In the genomic region with DNA sequence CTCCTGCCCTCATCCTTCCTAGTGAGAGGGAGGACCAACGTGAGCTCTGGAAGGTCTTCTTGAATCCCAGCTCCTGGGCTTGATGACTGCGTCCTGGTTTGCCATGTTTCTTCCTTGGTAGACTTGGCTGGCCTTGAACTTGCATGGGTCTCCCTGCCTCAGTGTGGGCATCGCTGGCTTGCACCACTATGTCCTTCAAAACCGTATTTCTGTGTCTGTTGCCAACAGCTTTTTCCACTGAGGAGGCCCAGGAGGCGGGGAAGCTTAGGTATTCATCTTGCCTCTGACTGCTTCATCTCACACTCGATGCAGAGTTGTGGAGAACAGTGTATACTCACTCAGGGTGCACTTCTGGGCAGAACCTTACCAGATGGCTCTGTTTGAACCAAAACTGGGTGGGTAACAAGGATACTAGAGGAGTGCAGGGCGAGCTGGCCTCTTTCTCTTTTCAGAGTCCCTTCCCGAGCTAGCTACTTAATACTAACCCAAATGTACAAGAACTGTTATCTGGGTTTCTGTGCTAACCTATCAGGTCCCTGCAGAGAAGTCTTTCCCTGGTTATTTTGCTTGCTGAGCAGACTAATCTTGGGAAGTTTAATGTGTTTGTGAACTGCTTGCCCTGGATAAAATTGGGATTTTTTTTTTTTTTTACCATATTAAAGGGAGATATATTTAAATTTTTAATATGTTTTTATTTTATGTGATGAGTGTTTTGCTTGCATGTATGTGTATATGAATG, we compare ENCODE assay signal across 8 mouse cellular contexts. TPM values are rescaled to one million over a fixed set of nuclear protein-coding genes. Genes with fewer than 3 reads are reported as not detected.
DNase-seq lines count a peak whose midpoint lies in the region; ATAC-seq lines count a peak whose summit lies in the region.

No protein-coding gene starts in this region.

- H3K27ac ChIP-seq in lung, embryonic 15.5 days = peak overlapping the region; percentile 81
- H3K27ac ChIP-seq in liver, embryonic 13.5 days = peak overlapping the region; percentile 89

- intact Hi-C loops in heart, postnatal 36 days (cut with DNase I) = loop anchor here (2.0 to 10.0 kb wide), 2 partner anchors 73 to 219 kb away; partner anchors contain the start of genes Mxd3, Prelid1 and Rab24

- H3K9me3 ChIP-seq in lung, embryonic 15.5 days = no peaks in the 10 kb centered on the region
- H3K9me3 ChIP-seq in liver, embryonic 13.5 days (replicated peaks) = no peaks in the 10 kb centered on the region

- no peak for DNase-seq in lung, postnatal 4 days
- DNase-seq in adrenal gland, adult (ENCODE audit: inconsistent age in 2 of 2, low spot score in 1 of 2) = peak; percentile 81 to 92
- DNase-seq in embryo, embryonic 9.5 days (ENCODE audit: extremely low spot score) = peak; percentile 8
- peak; percentile 13 to 23 for DNase-seq in heart, postnatal 36 days
- DNase-seq in liver, embryonic 13.5 days = peak; percentile 21
- peak; percentile 19 for DNase-seq in retina, embryonic 14.5 days (ENCODE audit: low spot score)
- no peak for DNase-seq in layer of hippocampus, adult 18-20 months (ENCODE audit: low spot score in 2 of 2)

- no peaks in the 10 kb centered on the region for H3K27me3 ChIP-seq in lung, embryonic 15.5 days
- H3K27me3 ChIP-seq in liver, embryonic 13.5 days = no peaks in the 10 kb centered on the region

- 12% methylated on average over 8 of the region's 8 CpGs for WGBS in lung, embryonic 15.5 days
- WGBS in liver, embryonic 13.5 days (ENCODE audit: insufficient replicate concordance) = 12% methylated on average over 8 of the region's 8 CpGs

- peak overlapping the region; percentile 87 for H3K4me3 ChIP-seq in lung, embryonic 15.5 days
- H3K4me3 ChIP-seq in liver, embryonic 13.5 days (replicated peaks) = peak overlapping the region; percentile 95

- peaks cover 12% of the 10 kb centered on the region for H3K4me1 ChIP-seq in lung, embryonic 15.5 days
- peaks cover 38% of the 10 kb centered on the region for H3K4me1 ChIP-seq in liver, embryonic 13.5 days (replicated peaks)

- H3K9ac ChIP-seq in lung, embryonic 15.5 days = peak overlapping the region; percentile 74
- peak overlapping the region; percentile 86 for H3K9ac ChIP-seq in liver, embryonic 13.5 days

- peaks cover 9% of the 10 kb centered on the region; the same call in 1 of the 2 replicates for H3K36me3 ChIP-seq in lung, embryonic 15.5 days
- peaks cover 25% of the 10 kb centered on the region for H3K36me3 ChIP-seq in liver, embryonic 13.5 days

- peak overlapping the region; percentile 66 for H3K4me2 ChIP-seq in lung, embryonic 15.5 days
- peak overlapping the region; percentile 93 for H3K4me2 ChIP-seq in liver, embryonic 13.5 days

- no peak for ATAC-seq in lung, embryonic 15.5 days (ENCODE audit: borderline replicate concordance, extremely low read depth, low FRiP score, low TSS enrichment)
- ATAC-seq in liver, embryonic 13.5 days (ENCODE audit: low read depth) = peak; percentile 28

RNA-seq across cellular contexts. Expression of gene Zfp346, which starts 1.0 kb away (rescaled TPM):
- polyA plus RNA-seq in lung, embryonic 15.5 days (2015; fragmentation: Nextera tagmentation; extraction: Ambion mirVana) = 19.5 and 20.1 TPM in 2 replicates
- total RNA-seq in heart, postnatal 36 days (2021) = 10 to 100 TPM; 17.4 to 23.6 TPM
- 7.5 and 9.2 TPM in 2 replicates for polyA plus RNA-seq in liver, embryonic 13.5 days (2015; fragmentation: Nextera tagmentation; extraction: Ambion mirVana)
- total RNA-seq in layer of hippocampus, adult 18-20 months (2021) = 10 to 100 TPM; 39.0 to 42.2 TPM

RNA-seq across cellular contexts. Expression of gene Uimc1, which starts 6.0 kb away (rescaled TPM):
- polyA plus RNA-seq in lung, embryonic 15.5 days (2015; fragmentation: Nextera tagmentation; extraction: Ambion mirVana) = 23.2 and 26.3 TPM in 2 replicates
- total RNA-seq in heart, postnatal 36 days (2021) = 10 to 100 TPM; 18.4 to 21.9 TPM
- polyA plus RNA-seq in liver, embryonic 13.5 days (2015; fragmentation: Nextera tagmentation; extraction: Ambion mirVana) = 16.2 and 18.6 TPM in 2 replicates
- 10 to 100 TPM; 25.3 to 26.1 TPM for total RNA-seq in layer of hippocampus, adult 18-20 months (2021)

RNA-seq across cellular contexts. Expression of gene Gm17617, which starts 27.2 kb away (rescaled TPM):
- polyA plus RNA-seq in lung, embryonic 15.5 days (2015; fragmentation: Nextera tagmentation; extraction: Ambion mirVana) = not detected in 2 replicates
- total RNA-seq in heart, postnatal 36 days (2021) = not detected
- not detected in 2 replicates for polyA plus RNA-seq in liver, embryonic 13.5 days (2015; fragmentation: Nextera tagmentation; extraction: Ambion mirVana)
- total RNA-seq in layer of hippocampus, adult 18-20 months (2021) = not detected

RNA-seq across cellular contexts. Expression of gene Fgfr4, which starts 46.3 kb away (rescaled TPM):
- 19.9 and 20.2 TPM in 2 replicates for polyA plus RNA-seq in lung, embryonic 15.5 days (2015; fragmentation: Nextera tagmentation; extraction: Ambion mirVana)
- total RNA-seq in heart, postnatal 36 days (2021) = under 1 TPM; 0.36 to 0.73 TPM
- 4.2 and 5.4 TPM in 2 replicates for polyA plus RNA-seq in liver, embryonic 13.5 days (2015; fragmentation: Nextera tagmentation; extraction: Ambion mirVana)
- under 1 TPM; 0.12 to 0.41 TPM for total RNA-seq in layer of hippocampus, adult 18-20 months (2021)

Comparison
In these comparisons a context has a peak if more than half of its experiments do, and no peak if none do; other contexts are left out.
1. DNase-seq: peak in adrenal gland, adult (2 of 2), embryo, embryonic 9.5 days (single experiment), heart, postnatal 36 days (2 of 2), liver, embryonic 13.5 days (single experiment) and retina, embryonic 14.5 days (single experiment); none in lung, postnatal 4 days (0 of 2) and layer of hippocampus, adult 18-20 months (0 of 2).